Mouse (Mus musculus): ENCODE measurements at regions not wholly inside any gene's neighbourhood (a gene's known extent, or its start where the extent isn't known, plus 50 kb on each side); places are given as distances from the start of the nearest gene placed in this dataset.
A peak's percentile ranks its signal among the peaks of the same experiment; 100 is the strongest.

GRCm38 (mm10) chr7:111241538-111241937, 158.7 kb upstream of the Eif4g2 start:
- peak; percentile 16 for DNase-seq (ENCODE audit: low spot score)

- DNase-seq (ENCODE audit: low spot score): no peak
Measured at GRCm38 (mm10) chr7:111240234-111240826, 157.5 kb upstream of the Eif4g2 start.

- no peak for DNase-seq (ENCODE audit: low spot score)
Measured at GRCm38 (mm10) chr7:111237819-111238218, 155.0 kb upstream of the Eif4g2 start.

GRCm38 (mm10) chr7:111230630-111231029, 147.8 kb upstream of the Eif4g2 start:
- no peak for DNase-seq (ENCODE audit: low spot score)

GRCm38 (mm10) chr7:111227082-111227481, 144.3 kb upstream of the Eif4g2 start:
- DNase-seq (ENCODE audit: low spot score): no peak

GRCm38 (mm10) chr7:111226026-111226656, 143.3 kb upstream of the Eif4g2 start:
- no peak for DNase-seq (ENCODE audit: low spot score)

GRCm38 (mm10) chr7:111215586-111215985, 132.8 kb upstream of the Eif4g2 start:
- no peak for DNase-seq (ENCODE audit: low spot score)

GRCm38 (mm10) chr7:111214226-111214906, 131.5 kb upstream of the Eif4g2 start:
- DNase-seq (ENCODE audit: low spot score): no peak

- DNase-seq (ENCODE audit: low spot score): no peak
Measured at GRCm38 (mm10) chr7:111212188-111212587, 129.4 kb upstream of the Eif4g2 start.

- DNase-seq (ENCODE audit: low spot score): no peak
Measured at GRCm38 (mm10) chr7:111211641-111212040, 128.8 kb upstream of the Eif4g2 start.

GRCm38 (mm10) chr7:111210282-111210681, 127.5 kb upstream of the Eif4g2 start:
- no peak for DNase-seq (ENCODE audit: low spot score)

GRCm38 (mm10) chr7:111205876-111206275, 123.0 kb upstream of the Eif4g2 start:
- DNase-seq (ENCODE audit: low spot score): no peak

- DNase-seq (ENCODE audit: low spot score): no peak
Measured at GRCm38 (mm10) chr7:111198608-111199355, 116.0 kb upstream of the Eif4g2 start.

- no peak for DNase-seq (ENCODE audit: low spot score)
Measured at GRCm38 (mm10) chr7:111191674-111192073, 108.8 kb upstream of the Eif4g2 start.

GRCm38 (mm10) chr7:111191216-111191615, 108.4 kb upstream of the Eif4g2 start:
- no peak for DNase-seq (ENCODE audit: low spot score)

- no peak for DNase-seq (ENCODE audit: low spot score)
Measured at GRCm38 (mm10) chr7:111189731-111190130, 106.9 kb upstream of the Eif4g2 start.

- DNase-seq (ENCODE audit: low spot score): no peak
Measured at GRCm38 (mm10) chr7:111185954-111186353, 103.1 kb upstream of the Eif4g2 start.

- no peak for DNase-seq (ENCODE audit: low spot score)
Measured at GRCm38 (mm10) chr7:111183512-111183911, 100.7 kb upstream of the Eif4g2 start.

GRCm38 (mm10) chr7:111182319-111182718, 99.5 kb upstream of the Eif4g2 start:
- peak; percentile 71 for DNase-seq (ENCODE audit: low spot score)

GRCm38 (mm10) chr7:111179401-111180271, 96.8 kb upstream of the Eif4g2 start:
- peak; percentile 87 for DNase-seq (ENCODE audit: low spot score)

GRCm38 (mm10) chr7:111174393-111175124, 91.7 kb upstream of the Eif4g2 start:
- no peak for DNase-seq (ENCODE audit: low spot score)

Measured in c-Kit-positive CD71-positive TER-119-positive erythroid progenitor cells, embryonic 14.5 days (primary cell).